Mouse (Mus musculus) testis, adult 2 months (tissue): ENCODE data around the gene Prkaa1.

Experiments
- CTCF ChIP-seq: fragments of 200-500 bp; IDR thresholded peaks from 2 replicates; pipeline ENCODE4 v1.5.1; 2012; ENCODE audit warnings: low read depth, mild to moderate bottlenecking, inconsistent platforms, low read length, moderate library complexity; ENCODE audit not compliant: control insufficient read depth, insufficient read depth, insufficient replicate concordance
- POLR2A ChIP-seq: fragments of 200-500 bp; IDR thresholded peaks from 2 replicates; pipeline ENCODE4 v1.6.1; 2012; ENCODE audit warnings: low read depth, mild to moderate bottlenecking, inconsistent platforms, low read length, moderate library complexity; ENCODE audit not compliant: control insufficient read depth

DNA sequence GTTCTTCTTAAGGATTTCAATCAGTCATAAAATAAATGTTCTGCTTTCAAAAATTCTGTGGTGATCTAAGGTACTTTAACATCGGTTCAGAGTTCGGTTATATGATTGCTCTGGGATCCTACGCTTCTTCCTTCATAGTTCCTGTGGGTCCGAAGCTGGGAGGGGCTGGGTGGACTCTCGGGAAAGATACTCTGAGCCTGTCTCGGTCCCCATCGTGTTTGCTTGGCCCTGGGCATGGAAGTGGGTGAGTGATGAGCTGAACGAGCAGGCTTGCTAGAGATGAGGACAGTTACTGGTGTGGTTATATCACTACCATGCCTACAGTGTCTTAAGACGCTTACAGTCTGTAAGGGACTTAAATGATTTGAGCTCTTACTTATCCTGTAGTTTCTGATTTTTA is 25.0 kb upstream of the Prkaa1 start:
- TF ChIP-seq CTCF (no peak), POLR2A (no peak)
